Mouse (Mus musculus): Measurements from ENCODE around the gene Rrp12. TPM values are rescaled to one million over a fixed set of nuclear protein-coding genes. Genes with fewer than 3 reads are reported as not detected.

Rrp12 gene
- polyA plus RNA-seq (2015; fragmentation: Nextera tagmentation; extraction: Ambion mirVana) = 16.1 and 16.7 TPM in 2 replicates

- Histone ChIP-seq H3K27ac (replicated peaks) (no peak within 1 kb of the TSS), H3K4me2 (replicated peaks) (peak within 1 kb of the TSS; percentile 78), H3K36me3 (peaks cover 6% of the 10 kb centered on the region), H3K9ac (peak within 1 kb of the TSS; percentile 41), H3K4me1 (peaks cover 17% of the 10 kb centered on the region), H3K27me3 (no peaks in the 10 kb centered on the region), H3K9me3 (replicated peaks) (no peaks in the 10 kb centered on the region), H3K4me3 (replicated peaks) (peak within 1 kb of the TSS; percentile 71)
- peak; percentile 89 for ATAC-seq (ENCODE audit: insufficient number of reproducible peaks, low FRiP score, low TSS enrichment, low read depth)
- WGBS = under 1% methylated on average over 46 of the region's 46 CpGs
Observed at GRCm38 (mm10) chr19:41895460-41896318, at the start of gene Rrp12. Gene Rrp12 (minus strand): TSS chr19:41896173.

GRCm38 (mm10) chr19:41943841-41944240, 47.9 kb upstream of the Rrp12 start:
- Histone ChIP-seq H3K4me1 (no peaks in the 10 kb centered on the region), H3K36me3 (peaks cover 94% of the 10 kb centered on the region), H3K4me2 (replicated peaks) (no peak overlapping the region), H3K27me3 (no peaks in the 10 kb centered on the region), H3K4me3 (replicated peaks) (no peak overlapping the region), H3K27ac (replicated peaks) (no peak overlapping the region), H3K9ac (no peak overlapping the region), H3K9me3 (replicated peaks) (no peaks in the 10 kb centered on the region)
- WGBS = 81% methylated on average over 7 of the region's 7 CpGs
- no peak for ATAC-seq (ENCODE audit: insufficient number of reproducible peaks, low FRiP score, low TSS enrichment, low read depth)

GRCm38 (mm10) chr19:41938539-41938938, 42.6 kb upstream of the Rrp12 start:
- H3K4me3 ChIP-seq (replicated peaks) = no peak overlapping the region
- peaks cover 10% of the 10 kb centered on the region for H3K4me1 ChIP-seq
- 91% methylated on average over 5 of the region's 5 CpGs for WGBS
- H3K9me3 ChIP-seq (replicated peaks) = no peaks in the 10 kb centered on the region
- no peak overlapping the region for H3K27ac ChIP-seq (replicated peaks)
- H3K27me3 ChIP-seq = no peaks in the 10 kb centered on the region
- H3K4me2 ChIP-seq (replicated peaks) = no peak overlapping the region
- ATAC-seq (ENCODE audit: insufficient number of reproducible peaks, low FRiP score, low TSS enrichment, low read depth) = no peak
- no peak overlapping the region for H3K9ac ChIP-seq
- peaks cover 62% of the 10 kb centered on the region for H3K36me3 ChIP-seq

GRCm38 (mm10) chr19:41935921-41936320, 39.9 kb upstream of the Rrp12 start:
- Histone ChIP-seq H3K27me3 (no peaks in the 10 kb centered on the region), H3K4me3 (replicated peaks) (no peak overlapping the region), H3K9me3 (replicated peaks) (no peaks in the 10 kb centered on the region), H3K4me1 (peaks cover 19% of the 10 kb centered on the region), H3K9ac (no peak overlapping the region), H3K4me2 (replicated peaks) (no peak overlapping the region), H3K27ac (replicated peaks) (no peak overlapping the region), H3K36me3 (peaks cover 40% of the 10 kb centered on the region)
- no peak for ATAC-seq (ENCODE audit: insufficient number of reproducible peaks, low FRiP score, low TSS enrichment, low read depth)
- WGBS = 94% methylated on average over 1 of the region's 1 CpGs

GRCm38 (mm10) chr19:41934124-41934523, 38.2 kb upstream of the Rrp12 start:
- H3K27ac ChIP-seq (replicated peaks) = no peak overlapping the region
- H3K4me1 ChIP-seq = peaks cover 19% of the 10 kb centered on the region
- no peaks in the 10 kb centered on the region for H3K9me3 ChIP-seq (replicated peaks)
- no peak for ATAC-seq (ENCODE audit: insufficient number of reproducible peaks, low FRiP score, low TSS enrichment, low read depth)
- H3K4me3 ChIP-seq (replicated peaks) = peak overlapping the region; percentile 64
- peak overlapping the region; percentile 66 for H3K9ac ChIP-seq
- peaks cover 35% of the 10 kb centered on the region for H3K36me3 ChIP-seq
- peak overlapping the region; percentile 86 for H3K4me2 ChIP-seq (replicated peaks)
- no peaks in the 10 kb centered on the region for H3K27me3 ChIP-seq
- 35% methylated on average over 6 of the region's 6 CpGs for WGBS

GRCm38 (mm10) chr19:41933179-41934086, 37.5 kb upstream of the Rrp12 start, which contains the start of the genes Exosc1 and Zdhhc16:
Gene Exosc1 (minus strand): TSS chr19:41933423.
Gene Zdhhc16 (plus strand): TSS chr19:41933480.
- no peaks in the 10 kb centered on the region for H3K9me3 ChIP-seq (replicated peaks)
- peak within 1 kb of the TSS; percentile 86 for H3K4me2 ChIP-seq (replicated peaks)
- H3K4me1 ChIP-seq = peaks cover 19% of the 10 kb centered on the region
- H3K27ac ChIP-seq (replicated peaks) = peak within 1 kb of the TSS; percentile 68; the same call in 1 of the 2 replicates
- ATAC-seq (ENCODE audit: insufficient number of reproducible peaks, low FRiP score, low TSS enrichment, low read depth) = peak; percentile 100
- under 1% methylated on average over 47 of the region's 47 CpGs for WGBS
- peak within 1 kb of the TSS; percentile 66 for H3K9ac ChIP-seq
- peak within 1 kb of the TSS; percentile 64 for H3K4me3 ChIP-seq (replicated peaks)
- H3K36me3 ChIP-seq = peaks cover 32% of the 10 kb centered on the region
- no peaks in the 10 kb centered on the region for H3K27me3 ChIP-seq

GRCm38 (mm10) chr19:41932686-41933085, 36.7 kb upstream of the Rrp12 start:
- no peak for ATAC-seq (ENCODE audit: insufficient number of reproducible peaks, low FRiP score, low TSS enrichment, low read depth)
- peak overlapping the region; percentile 86 for H3K4me2 ChIP-seq (replicated peaks)
- H3K27ac ChIP-seq (replicated peaks) = peak overlapping the region; percentile 68; the same call in 1 of the 2 replicates

GRCm38 (mm10) chr19:41920412-41921067, 24.6 kb upstream of the Rrp12 start:
- Histone ChIP-seq H3K27ac (replicated peaks) (no peak overlapping the region), H3K36me3 (peaks cover 71% of the 10 kb centered on the region), H3K4me1 (no peaks in the 10 kb centered on the region), H3K9me3 (replicated peaks) (no peaks in the 10 kb centered on the region), H3K27me3 (no peaks in the 10 kb centered on the region), H3K4me2 (replicated peaks) (no peak overlapping the region), H3K9ac (no peak overlapping the region), H3K4me3 (replicated peaks) (no peak overlapping the region)
- 71% methylated on average over 5 of the region's 5 CpGs for WGBS
- ATAC-seq (ENCODE audit: insufficient number of reproducible peaks, low FRiP score, low TSS enrichment, low read depth) = no peak

More at GRCm38 (mm10) chr19:41932686-41933085, 36.7 kb upstream of the Rrp12 start:
- under 1% methylated on average over 28 of the region's 28 CpGs for WGBS
- Histone ChIP-seq H3K4me1 (peaks cover 19% of the 10 kb centered on the region), H3K9ac (peak overlapping the region; percentile 41), H3K27me3 (no peaks in the 10 kb centered on the region), H3K4me3 (replicated peaks) (peak overlapping the region; percentile 64), H3K36me3 (peaks cover 32% of the 10 kb centered on the region), H3K9me3 (replicated peaks) (no peaks in the 10 kb centered on the region)

GRCm38 (mm10) chr19:41919471-41919870, 23.5 kb upstream of the Rrp12 start:
- H3K27me3 ChIP-seq = no peaks in the 10 kb centered on the region
- no peak overlapping the region for H3K4me2 ChIP-seq (replicated peaks)
- H3K9ac ChIP-seq = no peak overlapping the region
- WGBS = 73% methylated on average over 4 of the region's 4 CpGs
- H3K4me1 ChIP-seq = peaks cover 6% of the 10 kb centered on the region
- H3K9me3 ChIP-seq (replicated peaks) = no peaks in the 10 kb centered on the region
- no peak for ATAC-seq (ENCODE audit: insufficient number of reproducible peaks, low FRiP score, low TSS enrichment, low read depth)
- no peak overlapping the region for H3K27ac ChIP-seq (replicated peaks)
- peaks cover 66% of the 10 kb centered on the region for H3K36me3 ChIP-seq
- H3K4me3 ChIP-seq (replicated peaks) = no peak overlapping the region

GRCm38 (mm10) chr19:41916853-41917252, 20.9 kb upstream of the Rrp12 start:
- Histone ChIP-seq H3K4me3 (replicated peaks) (no peak overlapping the region), H3K9ac (no peak overlapping the region), H3K4me2 (replicated peaks) (no peak overlapping the region), H3K27ac (replicated peaks) (no peak overlapping the region), H3K4me1 (peaks cover 25% of the 10 kb centered on the region), H3K27me3 (no peaks in the 10 kb centered on the region), H3K9me3 (replicated peaks) (no peaks in the 10 kb centered on the region), H3K36me3 (peaks cover 42% of the 10 kb centered on the region)
- 81% methylated on average over 4 of the region's 4 CpGs for WGBS
- ATAC-seq (ENCODE audit: insufficient number of reproducible peaks, low FRiP score, low TSS enrichment, low read depth) = no peak
